Mouse (Mus musculus): ENCODE results near the gene Gxylt1.

DNA sequence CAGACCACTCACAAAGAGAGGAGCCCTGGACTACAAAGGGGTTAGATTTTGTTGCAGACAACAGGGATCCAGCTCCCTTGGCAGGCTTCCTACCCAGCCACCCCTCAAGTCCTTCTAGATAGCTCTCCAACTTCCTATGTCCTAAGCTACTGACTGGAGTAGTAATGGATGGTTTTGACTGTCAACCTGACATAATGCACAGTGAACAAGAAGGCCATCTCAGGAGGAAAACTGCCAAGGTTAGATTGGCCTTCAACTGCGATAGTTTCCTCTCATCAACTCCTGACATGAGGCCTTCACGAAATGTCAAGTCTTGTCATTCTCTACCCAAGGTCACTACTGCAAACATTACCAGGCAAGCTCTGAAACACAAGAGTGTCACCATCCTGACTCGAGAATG, 10.8 kb downstream of the Gxylt1 start:
- TF ChIP-seq EP300 (IDR thresholded peaks at IDR 0.05; ENCODE audit: insufficient read depth, low read depth, low read length), result no peak
- TF ChIP-seq POLR2A (IDR thresholded peaks at IDR 0.05; ENCODE audit: insufficient read depth, low read length), result no peak

Data from ES-Bruce4 (cell line).